8 mouse cellular contexts compared by ENCODE assay signal in the genomic region with DNA sequence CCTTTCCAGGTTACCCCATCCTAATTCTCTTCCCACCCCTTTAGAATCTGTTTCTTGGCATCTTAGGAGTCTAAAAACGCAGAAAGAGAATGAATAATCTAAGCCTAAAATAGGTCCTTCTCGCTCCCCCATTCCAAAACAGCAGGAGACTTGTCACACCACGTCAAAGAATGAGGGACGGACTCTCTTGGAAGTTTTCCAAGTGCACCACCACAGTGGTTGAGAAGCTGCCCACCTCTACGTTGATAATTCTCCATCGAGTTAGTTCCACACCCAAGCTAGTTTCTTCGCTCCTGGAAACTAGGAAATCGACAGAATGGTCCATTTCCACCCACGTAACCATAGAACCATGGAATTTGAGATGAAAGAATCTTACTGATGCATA. TPM values are rescaled to one million over a fixed set of nuclear protein-coding genes. Genes with fewer than 3 reads are reported as not detected.
DNase-seq lines count a peak whose midpoint lies in the region; ATAC-seq and TF ChIP-seq lines count a peak whose summit lies in the region.

No protein-coding gene starts in this region.

- WGBS in heart, embryonic 14.5 days: 8% methylated on average over 9 of the region's 9 CpGs
- 14% methylated on average over 9 of the region's 9 CpGs for WGBS in forebrain, embryonic 14.5 days

- TF ChIP-seq EP300 in MEL (IDR thresholded peaks at IDR 0.05; ENCODE audit: low read depth in 1 of 2, low read length in 2 of 2): no peak

- TF ChIP-seq POLR2A in MEL (IDR thresholded peaks at IDR 0.05; ENCODE audit: control insufficient read depth in 1 of 2, insufficient read depth in 1 of 2, low read depth in 1 of 2, low read length in 2 of 2, poor library complexity in 1 of 2) (no peak), myocyte (IDR thresholded peaks at IDR 0.05; ENCODE audit: insufficient read length, low read depth) (no peak)

- no peak for ATAC-seq in heart, embryonic 14.5 days (ENCODE audit: insufficient number of reproducible peaks, insufficient read depth, low FRiP score, low read depth)
- no peak for ATAC-seq in forebrain, embryonic 14.5 days
- ATAC-seq in activated CD4-positive, CD25-positive, alpha-beta regulatory T cell, adult 4 months: no peak

- H3K79me2 ChIP-seq in MEL (ENCODE audit: control insufficient read depth, insufficient read depth, low read length, poor library complexity): peaks cover 25% of the 10 kb centered on the region
- H3K79me2 ChIP-seq in myocyte (ENCODE audit: control insufficient read depth, insufficient read depth): peaks cover 30% of the 10 kb centered on the region

- peak overlapping the region; percentile 86 to 100 for H3K27ac ChIP-seq in heart, embryonic 14.5 days (replicated peaks in 1 of 2; ENCODE audit: control insufficient read depth in 1 of 2, insufficient read depth in 1 of 2, low read depth in 2 of 2, low read length in 2 of 2)
- H3K27ac ChIP-seq in MEL (ENCODE audit: control insufficient read depth, low read depth, low read length): peak overlapping the region; percentile 62
- peak overlapping the region; percentile 97 for H3K27ac ChIP-seq in forebrain, embryonic 14.5 days (ENCODE audit: low read depth, low read length)

- no peaks in the 10 kb centered on the region for H3K27me3 ChIP-seq in heart, embryonic 14.5 days (ENCODE audit: control insufficient read depth, insufficient read depth, low read length)
- H3K27me3 ChIP-seq in MEL (ENCODE audit: control insufficient read depth in 1 of 2, insufficient read depth in 2 of 2, low read length in 2 of 2): no peaks in the 10 kb centered on the region
- no peaks in the 10 kb centered on the region for H3K27me3 ChIP-seq in forebrain, embryonic 14.5 days (replicated peaks; ENCODE audit: control insufficient read depth, insufficient read depth, low read length)
- H3K27me3 ChIP-seq in myocyte (ENCODE audit: control insufficient read depth, insufficient read depth, insufficient read length): no peaks in the 10 kb centered on the region

- peak overlapping the region; percentile 100 for H3K9ac ChIP-seq in heart, embryonic 14.5 days (ENCODE audit: low read length)
- peak overlapping the region; percentile 91 for H3K9ac ChIP-seq in MEL (ENCODE audit: control insufficient read depth, low read depth, low read length, poor library complexity, severe bottlenecking)
- peak overlapping the region; percentile 98 for H3K9ac ChIP-seq in forebrain, embryonic 14.5 days (ENCODE audit: low read length)

- H3K36me3 ChIP-seq in heart, embryonic 14.5 days (ENCODE audit: control insufficient read depth, insufficient read depth, low read length): no peaks in the 10 kb centered on the region
- H3K36me3 ChIP-seq in MEL (ENCODE audit: control insufficient read depth in 1 of 2, insufficient read depth in 2 of 2, low read length in 2 of 2): peaks cover 0 to 16% of the 10 kb centered on the region in 2 experiments; a peak in 2 of 4 replicates
- no peaks in the 10 kb centered on the region for H3K36me3 ChIP-seq in forebrain, embryonic 14.5 days (ENCODE audit: control insufficient read depth, insufficient read depth, low read length)
- no peaks in the 10 kb centered on the region for H3K36me3 ChIP-seq in myocyte (ENCODE audit: control insufficient read depth, insufficient read depth)

- no peak for TF ChIP-seq CTCF in MEL (IDR thresholded peaks at IDR 0.05 in 2 of 3, conservative IDR thresholded peaks at IDR 0.05 in 1 of 3; ENCODE audit: control insufficient read depth in 1 of 3, insufficient read depth in 1 of 3, low read depth in 2 of 3, low read length in 3 of 3, poor library complexity in 1 of 3, severe bottlenecking in 1 of 3)

- intact Hi-C loops in left cerebral cortex, postnatal 10 days (cut with DNase I): loop anchor here (5.0 kb wide), 2 partner anchors 52 to 78 kb away; no protein-coding TSS in a partner anchor

- H3K4me3 ChIP-seq in heart, embryonic 14.5 days (ENCODE audit: control insufficient read depth in 1 of 2, insufficient read depth in 1 of 2, low read depth in 1 of 2, low read length in 2 of 2): peak overlapping the region; percentile 82 to 91
- H3K4me3 ChIP-seq in MEL (ENCODE audit: control insufficient read depth in 1 of 2, insufficient read depth in 1 of 2, low read depth in 2 of 2, low read length in 2 of 2) (peak overlapping the region; percentile 66 to 93), myocyte (peak overlapping the region; percentile 58)
- H3K4me3 ChIP-seq in forebrain, embryonic 14.5 days (ENCODE audit: low read depth, low read length): peak overlapping the region; percentile 91

- H3K9me3 ChIP-seq in heart, embryonic 14.5 days (ENCODE audit: control insufficient read depth, low read length): no peaks in the 10 kb centered on the region
- no peaks in the 10 kb centered on the region for H3K9me3 ChIP-seq in MEL (replicated peaks; ENCODE audit: insufficient read depth, low read length)
- H3K9me3 ChIP-seq in forebrain, embryonic 14.5 days (replicated peaks; ENCODE audit: control insufficient read depth, low read length): no peaks in the 10 kb centered on the region

- TF ChIP-seq RAD21 in MEL (IDR thresholded peaks at IDR 0.05; ENCODE audit: low read depth, low read length): no peak

- peak overlapping the region; percentile 85 for H3ac ChIP-seq in myocyte (ENCODE audit: control insufficient read depth, insufficient read length)

- H3K4me2 ChIP-seq in heart, embryonic 14.5 days (ENCODE audit: low read length): peak overlapping the region; percentile 78
- peak overlapping the region; percentile 74 for H3K4me2 ChIP-seq in forebrain, embryonic 14.5 days (ENCODE audit: low read length)
- H3K4me2 ChIP-seq in myocyte (ENCODE audit: low read depth): peak overlapping the region; percentile 90

- no peak for DNase-seq in heart, adult 11 months
- peak; percentile 74 for DNase-seq in MEL (ENCODE audit: low read depth, low spot score)
- DNase-seq in forebrain, embryonic 14.5 days (ENCODE audit: low spot score): no peak
- DNase-seq in left cerebral cortex, postnatal 10 days (ENCODE audit: extremely low spot score in 1 of 2, low spot score in 2 of 2): peak; percentile 31 to 50
- DNase-seq in layer of hippocampus, adult 9-11 months: no peak

- H3K4me1 ChIP-seq in heart, embryonic 14.5 days (ENCODE audit: control insufficient read depth in 2 of 2, insufficient read depth in 2 of 2, low read length in 2 of 2): peaks cover 13 to 24% of the 10 kb centered on the region in 2 experiments
- peaks cover 9 to 10% of the 10 kb centered on the region in 2 experiments for H3K4me1 ChIP-seq in MEL (ENCODE audit: control insufficient read depth in 1 of 2, insufficient read depth in 2 of 2, low read length in 2 of 2)
- H3K4me1 ChIP-seq in forebrain, embryonic 14.5 days (ENCODE audit: control insufficient read depth, insufficient read depth, low read length): peaks cover 10% of the 10 kb centered on the region

TF ChIP-seq in MEL, 35 proteins besides CTCF, POLR2A, EP300 and RAD21:
- TF ChIP-seq SIN3A (IDR thresholded peaks at IDR 0.05; ENCODE audit: low read length): 0 out of 2 replicates have a peak, but pooled peaks have one; percentile 1
- TF ChIP-seq UBTF (IDR thresholded peaks at IDR 0.05; ENCODE audit: borderline replicate concordance, insufficient read depth, low read depth, low read length): no peak

TF ChIP-seq in myocyte, 11 proteins besides CTCF, POLR2A, EP300 and RAD21:
- TF ChIP-seq POLR2AphosphoS2 (IDR thresholded peaks at IDR 0.05; ENCODE audit: insufficient read length, low read depth) (no peak), MYOG (IDR thresholded peaks at IDR 0.05; ENCODE audit: control insufficient read depth in 1 of 3, insufficient read depth in 1 of 3, insufficient read length in 2 of 3, low read depth in 2 of 3) (no peak), USF1 (IDR thresholded peaks at IDR 0.05; ENCODE audit: low read depth) (no peak), E2F4 (IDR thresholded peaks at IDR 0.05; ENCODE audit: insufficient read depth) (no peak), MAX (IDR thresholded peaks at IDR 0.05; ENCODE audit: low read depth) (no peak), REST (IDR thresholded peaks at IDR 0.05; ENCODE audit: insufficient read depth, insufficient read length) (no peak), TCF12 (IDR thresholded peaks at IDR 0.05; ENCODE audit: insufficient read depth, poor library complexity, severe bottlenecking) (no peak), SRF (IDR thresholded peaks at IDR 0.05; ENCODE audit: control insufficient read depth, insufficient read length, low read depth) (no peak), MYOD1 (IDR thresholded peaks at IDR 0.05; ENCODE audit: control insufficient read depth in 1 of 3, insufficient read length in 2 of 3, low read depth in 2 of 3) (no peak), CEBPB (IDR thresholded peaks at IDR 0.05; ENCODE audit: insufficient read depth, poor library complexity, severe bottlenecking) (no peak), TCF3 (IDR thresholded peaks at IDR 0.05; ENCODE audit: insufficient read length, low read depth) (no peak)

RNA-seq across cellular contexts. Expression of gene Hipk3, which starts 0.5 kb away (rescaled TPM):
- polyA plus RNA-seq in heart, embryonic 14.5 days (2014; fragmentation: Nextera tagmentation; extraction: Ambion mirVana): 72.7 and 74.0 TPM in 2 replicates
- 11.9 and 12.1 TPM in 2 replicates for total RNA-seq in MEL (2012; rRNA removed)
- 10 to 100 TPM; 17.0 to 19.4 TPM for polyA plus RNA-seq in MEL (2012; ENCODE audit: insufficient read depth in 1 of 2, insufficient read length in 2 of 2, low read depth in 1 of 2, low replicate concordance in 2 of 2, missing spikeins in 1 of 2)
- 6.5 and 7.7 TPM in 2 replicates for polyA plus RNA-seq in forebrain, embryonic 14.5 days (2014; fragmentation: Nextera tagmentation; extraction: Ambion mirVana)
- total RNA-seq in left cerebral cortex, postnatal 10 days (2021): 10 to 100 TPM; 57.3 to 59.4 TPM
- 14.3 TPM for polyA plus RNA-seq in myocyte (2012; fragmentation: generic; extraction: Trizol)
- 10 to 100 TPM; 11.1 to 12.5 TPM for polyA plus RNA-seq in activated CD4-positive, CD25-positive, alpha-beta regulatory T cell, adult 4 months (2017; shearing (Covaris generic))

Comparison
In these comparisons a context has a peak if more than half of its experiments do, and no peak if none do; other contexts are left out.
1. DNase-seq: peak in MEL (single experiment) and left cerebral cortex, postnatal 10 days (2 of 2); none in heart, adult 11 months (single experiment), forebrain, embryonic 14.5 days (single experiment) and layer of hippocampus, adult 9-11 months (single experiment).
2. Peak in every context shown above with its lines, with median percentiles within 50 percentile points of each other: H3K27ac ChIP-seq, H3K4me2 ChIP-seq, H3K4me3 ChIP-seq and H3K9ac ChIP-seq.